Mouse (Mus musculus) megakaryocyte, adult 5-6 weeks (primary cell): ENCODE results near the gene 9930022D16Rik. TPM values are rescaled to one million over a fixed set of nuclear protein-coding genes. Genes with fewer than 3 reads are reported as not detected.

ENCODE experiments used
- ATAC-seq: 2 replicates; pipeline ENCODE4 v1.8.0; 2016; ENCODE audit warnings: mild to moderate bottlenecking, inconsistent platforms; ENCODE audit not compliant: poor library complexity, severe bottlenecking
- total RNA-seq, 2 experiments: library from RNA; stranded (forward) in 1 of 2; stranded (reverse) in 1 of 2; fragments of 153-499, 151-499 nt in 1 of 2; fragments of 221-1000, 200-1000 nt in 1 of 2; gene quantifications; 2 replicates each; pipeline versions ENCODE4 v1.2.3 to v1.2.4; 2015 to 2017

9930022D16Rik gene
- 0.07 TPM in 1 of 2 replicates, not detected in the other for total RNA-seq (2015)
- total RNA-seq (2017): 0.08 TPM in 1 of 2 replicates, not detected in the other

GRCm38 (mm10) chr11:109413617-109414016, at the start of gene 9930022D16Rik:
Gene 9930022D16Rik, plus strand, starts transcription at chr11:109413917.
- no peak for ATAC-seq

GRCm38 (mm10) chr11:109364337-109364736, 49.4 kb upstream of the 9930022D16Rik start:
- ATAC-seq: no peak

DNA sequence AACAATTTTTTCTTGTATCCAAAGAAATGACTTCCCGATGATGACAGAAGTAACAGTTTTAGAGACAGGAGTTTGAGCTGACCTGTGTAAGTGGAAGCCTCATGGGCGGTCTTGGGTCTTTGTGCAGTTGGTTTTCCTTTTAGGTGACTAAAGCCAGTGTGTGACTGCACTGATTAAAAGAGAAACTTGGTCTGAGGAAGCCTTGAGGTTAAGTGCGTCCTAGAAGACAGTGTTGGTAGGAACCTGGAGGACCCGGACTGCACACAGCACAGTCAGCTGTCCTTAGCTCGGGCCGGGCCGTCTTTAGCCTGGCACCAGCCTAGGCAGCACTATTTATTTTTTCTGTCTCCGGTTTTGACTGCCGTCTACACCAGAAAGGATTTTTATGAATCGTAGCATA, 48.8 kb upstream of the 9930022D16Rik start:
- ATAC-seq: no peak

GRCm38 (mm10) chr11:109365818-109366217, 47.9 kb upstream of the 9930022D16Rik start:
- no peak for ATAC-seq

GRCm38 (mm10) chr11:109366802-109367579, 46.7 kb upstream of the 9930022D16Rik start:
- no peak for ATAC-seq

GRCm38 (mm10) chr11:109369026-109369637, 44.6 kb upstream of the 9930022D16Rik start:
- ATAC-seq: peak; percentile 63

- peak; percentile 75 for ATAC-seq
These were observed 38.3 kb upstream of the 9930022D16Rik start for GRCm38 (mm10) chr11:109375412-109375811.

DNA sequence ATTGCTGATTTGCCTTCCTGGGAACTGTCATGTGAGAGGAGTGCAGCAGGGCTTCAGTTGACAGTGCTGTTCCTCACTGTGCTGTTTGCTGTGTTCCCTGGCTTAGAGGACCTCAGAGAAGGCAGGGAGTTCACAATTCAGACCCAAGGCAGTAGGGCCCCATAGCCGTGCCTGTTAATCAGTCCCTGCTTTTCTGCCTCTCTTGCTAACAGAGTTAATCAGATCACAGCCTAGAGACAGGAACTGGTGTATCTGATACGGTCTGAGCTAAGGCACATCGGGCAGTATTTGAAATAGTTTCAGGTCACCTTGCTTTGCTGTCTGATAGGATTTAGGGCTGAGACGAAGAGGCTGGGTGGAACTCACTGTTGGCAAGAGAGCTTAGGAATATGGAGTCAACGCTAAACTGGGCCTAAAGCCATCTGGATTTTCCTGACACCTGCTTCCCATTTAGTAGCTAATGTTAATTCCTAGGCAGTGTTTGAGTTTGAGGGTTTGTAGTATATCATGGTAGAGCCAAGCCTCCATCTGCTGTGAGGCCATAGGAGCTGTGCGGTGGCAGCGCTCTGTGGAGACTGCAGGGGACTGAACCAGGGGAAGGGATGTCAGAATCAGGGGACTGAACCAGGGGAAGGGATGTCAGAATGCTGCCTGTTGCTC, 37.1 kb upstream of the 9930022D16Rik start:
- 0 out of 2 replicates have a peak, but pooled peaks have one; percentile 11 for ATAC-seq

- ATAC-seq: 0 out of 2 replicates have a peak, but pooled peaks have one; percentile 22
These were observed 36.2 kb upstream of the 9930022D16Rik start for GRCm38 (mm10) chr11:109377477-109377876.

DNA sequence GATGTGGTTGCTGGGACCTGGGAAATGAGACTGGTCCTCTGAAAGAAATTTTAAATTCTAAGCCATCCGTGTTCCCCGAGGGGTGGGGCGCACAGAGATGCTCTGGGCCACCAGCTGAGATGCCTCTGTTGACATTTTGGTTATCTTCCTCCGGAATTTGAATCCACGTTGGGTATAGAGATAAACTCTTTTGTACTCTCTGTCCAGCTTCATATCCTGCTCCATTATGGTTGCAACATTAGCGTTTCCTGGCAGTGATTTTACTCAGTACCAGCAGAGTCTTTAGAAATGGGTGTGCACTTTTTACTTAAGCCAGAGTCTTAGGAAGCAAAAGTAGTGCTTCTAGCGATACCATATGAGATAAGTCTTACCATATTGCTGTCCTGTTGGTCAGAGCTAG, 35.7 kb upstream of the 9930022D16Rik start:
- ATAC-seq: no peak

GRCm38 (mm10) chr11:109380662-109381061, 33.1 kb upstream of the 9930022D16Rik start:
- peak; percentile 73 for ATAC-seq

GRCm38 (mm10) chr11:109385296-109385695, 28.4 kb upstream of the 9930022D16Rik start:
- ATAC-seq: no peak

GRCm38 (mm10) chr11:109389046-109389445, 24.7 kb upstream of the 9930022D16Rik start:
- ATAC-seq: no peak

- no peak for ATAC-seq
These were observed 22.5 kb upstream of the 9930022D16Rik start for GRCm38 (mm10) chr11:109391200-109391599.

- ATAC-seq: no peak
These were observed 22.0 kb upstream of the 9930022D16Rik start for GRCm38 (mm10) chr11:109391760-109392159.

- no peak for ATAC-seq
These were observed 21.1 kb upstream of the 9930022D16Rik start for GRCm38 (mm10) chr11:109392601-109393000.

DNA sequence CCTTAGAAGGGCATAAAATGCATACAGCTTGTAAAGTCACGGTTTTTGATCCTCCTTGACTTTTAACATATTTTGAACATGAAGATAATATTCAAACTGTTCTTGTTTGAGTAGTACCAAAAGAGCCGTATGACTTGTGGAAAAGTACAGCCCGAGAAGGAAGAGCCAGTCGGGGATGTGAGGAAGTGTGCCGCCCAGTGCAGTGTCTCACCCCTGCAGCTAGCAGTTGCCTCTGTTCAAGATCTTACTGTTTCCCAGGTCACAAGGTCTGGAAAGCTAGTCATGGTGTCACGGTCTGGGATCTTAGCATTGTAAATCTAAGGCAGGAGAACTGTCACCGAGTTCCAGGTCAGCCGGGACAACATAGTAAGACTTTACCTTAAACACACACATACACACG, 19.0 kb upstream of the 9930022D16Rik start:
- ATAC-seq: no peak

GRCm38 (mm10) chr11:109395291-109395690, 18.4 kb upstream of the 9930022D16Rik start:
- no peak for ATAC-seq

- ATAC-seq: no peak
These were observed 7.3 kb upstream of the 9930022D16Rik start for GRCm38 (mm10) chr11:109406431-109406830.

DNA sequence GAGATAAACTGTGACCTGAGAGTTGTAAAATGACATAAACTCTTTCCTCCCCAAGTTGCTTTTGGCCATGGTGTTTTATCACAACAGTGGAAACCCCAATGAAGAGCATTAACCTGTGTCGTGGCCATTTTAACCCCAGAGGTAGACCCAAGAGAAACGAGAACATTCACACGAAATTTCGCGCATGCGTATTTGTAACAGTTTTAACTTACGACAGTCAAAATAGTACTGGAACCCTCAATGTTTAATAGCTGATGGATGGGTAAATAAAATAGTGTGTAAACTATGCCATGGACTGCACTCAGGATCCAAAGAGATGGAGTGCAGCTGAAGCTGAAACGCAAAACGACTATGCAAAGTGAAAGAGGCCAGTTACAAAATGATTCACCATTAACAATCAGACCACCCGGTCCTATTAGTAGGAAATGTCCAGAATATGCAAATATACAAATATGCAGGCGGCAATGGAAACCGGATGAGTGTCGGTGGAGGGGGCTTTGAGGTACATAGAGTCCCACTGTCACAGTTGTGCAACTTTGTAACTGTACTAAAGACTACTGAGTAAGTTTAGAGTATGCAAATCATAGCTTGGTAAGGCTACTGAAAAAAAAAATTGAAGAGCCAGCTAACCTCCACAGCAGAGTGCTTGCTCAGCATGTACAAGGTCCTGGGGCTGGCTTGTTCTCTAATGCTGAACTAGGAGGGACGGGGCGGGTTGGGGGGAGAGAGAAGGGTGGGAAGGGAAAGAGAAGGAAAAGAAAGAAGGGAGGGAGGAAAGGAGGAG, 3.3 kb upstream of the 9930022D16Rik start:
- no peak for ATAC-seq

- ATAC-seq: no peak
These were observed 1.1 kb downstream of the 9930022D16Rik start for GRCm38 (mm10) chr11:109414802-109415201.
